Mouse (Mus musculus) embryonic fibroblast, embryonic 13.5 days (primary cell): ENCODE data around the gene Defb39.

ENCODE experiments used
- CTCF ChIP-seq: IDR thresholded peaks from 2 replicates; pipeline ENCODE4 v1.5.1; 2011; ENCODE audit warnings: mild to moderate bottlenecking, control low read depth, low read length, moderate library complexity, borderline replicate concordance; ENCODE audit not compliant: insufficient read depth
- POLR2A ChIP-seq: IDR thresholded peaks from 2 replicates; pipeline ENCODE4 v1.6.1; 2011; ENCODE audit warnings: low read depth, mild to moderate bottlenecking, control low read depth, low read length, moderate library complexity

GRCm38 (mm10) chr8:19066013-19066412 lies 1.4 kb upstream of the Defb39 start:
- TF ChIP-seq CTCF (no peak), POLR2A (no peak)
